Mouse (Mus musculus) midbrain, embryonic 14.5 days (tissue): Measurements from ENCODE around the gene Ebpl. TPM values are rescaled to one million over a fixed set of nuclear protein-coding genes. Genes with fewer than 3 reads are reported as not detected.

ENCODE experiments used
- ATAC-seq: fragments of 200-750 bp; cut with Nextera tagmentation; 2 replicates; pipeline ENCODE4 v1.8.0; 2017; ENCODE audit warnings: moderate number of reproducible peaks, moderate library complexity; ENCODE audit not compliant: low FRiP score, low TSS enrichment
- DNase-seq: peaks from one replicate; pipeline ENCODE4 v3.0.0-alpha.2; 2015
- H3K27ac ChIP-seq: fragments of 300-500 bp; sonication (generic); replicated peaks from 2 replicates; pipeline ENCODE4 v1.5.1; 2014; ENCODE audit warnings: mild to moderate bottlenecking, low read depth, low read length, moderate library complexity
- H3K27me3 ChIP-seq: fragments of 300-500 bp; sonication (generic); 2 replicates; pipeline ENCODE4 v1.6.1; 2014; ENCODE audit warnings: low read length, control low read depth, mixed read lengths; ENCODE audit not compliant: control insufficient read depth, insufficient read depth
- H3K36me3 ChIP-seq: fragments of 300-500 bp; sonication (generic); 2 replicates; pipeline ENCODE4 v1.6.1; 2014; ENCODE audit warnings: low read length, control low read depth; ENCODE audit not compliant: control insufficient read depth, insufficient read depth
- H3K4me1 ChIP-seq: fragments of 300-500 bp; sonication (generic); 2 replicates; pipeline ENCODE4 v1.6.1; 2014; ENCODE audit warnings: mild to moderate bottlenecking, antibody characterized with exemption, low read length, control low read depth; ENCODE audit not compliant: control insufficient read depth, insufficient read depth
- H3K4me2 ChIP-seq: fragments of 300-500 bp; sonication (generic); 2 replicates; pipeline ENCODE4 v1.6.1; 2014; ENCODE audit warnings: mild to moderate bottlenecking, low read length, moderate library complexity
- H3K4me3 ChIP-seq: fragments of 300-500 bp; sonication (generic); replicated peaks from 2 replicates; pipeline ENCODE4 v1.5.1; 2014; ENCODE audit warnings: low read depth, low read length
- H3K9ac ChIP-seq: fragments of 300-500 bp; sonication (generic); replicated peaks from 2 replicates; pipeline ENCODE4 v1.6.1; 2014; ENCODE audit warnings: mild to moderate bottlenecking, low read length, moderate library complexity
- H3K9me3 ChIP-seq: fragments of 300-500 bp; sonication (generic); 2 replicates; pipeline ENCODE4 v1.6.1; 2016; ENCODE audit warnings: low read length, control low read depth, mixed read lengths; ENCODE audit not compliant: control insufficient read depth
- WGBS: fragments of 180-500 bp; shearing (Covaris S2); extraction: QIAGEN DNeasy Blood & Tissue Kit; methylation state at CpG from one replicate; pipeline ENCODE4 v1.1.7; 2014; 5-methylcytosine and 5-hydroxymethylcytosine counted together
- polyA plus RNA-seq: library from polyadenylated mRNA; unstranded; fragments of >200 nt; fragmentation: Nextera tagmentation; extraction: Ambion mirVana; gene quantifications from 2 replicates; pipeline ENCODE4 v1.2.1, GENCODE M21; 2014

Ebpl gene
- polyA plus RNA-seq, 1 experiment from 2014 or later = 7.6 TPM

- Histone ChIP-seq H3K27ac (no peak overlapping the region), H3K9me3 (no peaks in the 10 kb centered on the region), H3K4me2 (no peak overlapping the region), H3K36me3 (no peaks in the 10 kb centered on the region), H3K9ac (no peak overlapping the region), H3K4me1 (no peaks in the 10 kb centered on the region), H3K27me3 (no peaks in the 10 kb centered on the region), H3K4me3 (no peak overlapping the region)
- WGBS = 51% methylated on average over 16 of the region's 16 CpGs
- DNase-seq (peak; percentile 73), ATAC-seq (no peak)
Measured at GRCm38 (mm10) chr14:61293884-61294737, 66.1 kb downstream of the Ebpl start.

DNA sequence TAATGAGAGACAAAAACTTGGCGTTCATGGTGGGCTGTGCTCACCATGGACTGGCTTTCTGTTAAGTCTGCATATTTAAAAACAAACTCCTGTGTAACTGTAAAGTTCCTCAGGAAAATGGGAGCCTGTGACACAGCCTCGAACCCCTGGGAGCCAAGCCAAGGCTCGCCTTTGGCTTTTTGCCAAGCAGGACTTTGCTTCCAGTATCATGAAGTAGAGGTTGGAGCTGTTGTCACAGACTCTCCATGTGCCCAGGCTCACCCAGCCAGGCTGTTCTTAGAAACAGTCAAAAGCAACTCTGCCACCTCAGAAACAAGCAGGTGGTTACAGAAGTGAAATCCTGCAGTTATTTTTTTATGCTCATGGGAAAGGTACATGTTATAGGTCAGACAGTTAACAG is 69.6 kb downstream of the Ebpl start:
- DNase-seq (peak; percentile 9), ATAC-seq (no peak)
- Histone ChIP-seq H3K9me3 (no peaks in the 10 kb centered on the region), H3K27ac (no peak overlapping the region), H3K4me2 (no peak overlapping the region), H3K9ac (no peak overlapping the region), H3K36me3 (no peaks in the 10 kb centered on the region), H3K4me1 (no peaks in the 10 kb centered on the region), H3K27me3 (no peaks in the 10 kb centered on the region), H3K4me3 (no peak overlapping the region)
- 69% methylated on average over 3 of the region's 3 CpGs for WGBS

- 66% methylated on average over 19 of the region's 19 CpGs for WGBS
- H3K4me1 ChIP-seq = no peaks in the 10 kb centered on the region
- H3K36me3 ChIP-seq = no peaks in the 10 kb centered on the region
- no peak overlapping the region for H3K9ac ChIP-seq
- no peak overlapping the region for H3K27ac ChIP-seq
- no peak for ATAC-seq
- H3K4me2 ChIP-seq = no peak overlapping the region
- no peaks in the 10 kb centered on the region for H3K9me3 ChIP-seq
- no peak overlapping the region for H3K4me3 ChIP-seq
- no peak for DNase-seq
- no peaks in the 10 kb centered on the region for H3K27me3 ChIP-seq
Measured at GRCm38 (mm10) chr14:61288606-61289286, 71.5 kb downstream of the Ebpl start.

Other genes starting within 250 kb of the Ebpl start
- 12.5 and 16.3 TPM in 2 replicates for gene Sacs, start 222.0 kb downstream of the Ebpl start, polyA plus RNA-seq
- not detected in 2 replicates for gene Sgcg, start 101.9 kb downstream of the Ebpl start, polyA plus RNA-seq
- 0.47 TPM in 1 of 2 replicates, not detected in the other for gene Arl11, start 50.7 kb downstream of the Ebpl start, polyA plus RNA-seq
- 63.0 and 97.9 TPM in 2 replicates for gene Kpna3, start 79.4 kb upstream of the Ebpl start, polyA plus RNA-seq
- gene Spryd7, start 196.4 kb upstream of the Ebpl start, polyA plus RNA-seq = 51.3 and 54.8 TPM in 2 replicates
- 50.8 and 59.9 TPM in 2 replicates for gene Trim13, start 237.8 kb upstream of the Ebpl start, polyA plus RNA-seq
- 2.9 and 4.3 TPM in 2 replicates for gene Kcnrg, start 247.0 kb upstream of the Ebpl start, polyA plus RNA-seq